Mouse (Mus musculus) lung, adult 2 months (tissue): ENCODE data around the gene Polg.

ENCODE experiments used
- CTCF ChIP-seq: fragments of 200-500 bp; IDR thresholded peaks from 2 replicates; pipeline ENCODE4 v1.5.1; 2011; ENCODE audit warnings: mild to moderate bottlenecking, low read length, control low read depth; ENCODE audit not compliant: insufficient read depth
- POLR2A ChIP-seq: fragments of 200-500 bp; IDR thresholded peaks from 2 replicates; pipeline ENCODE4 v1.6.1; 2011; ENCODE audit warnings: low read depth, mild to moderate bottlenecking, control low read depth, low read length, borderline replicate concordance; ENCODE audit errors: extremely low read depth

- TF ChIP-seq CTCF (no peak), POLR2A (no peak)
Observed at GRCm38 (mm10) chr7:79507101-79507705, 41.0 kb upstream of the Polg start.
